Mouse (Mus musculus): ENCODE results near the gene Pparg. TPM values are rescaled to one million over a fixed set of nuclear protein-coding genes. Genes with fewer than 3 reads are reported as not detected.

Gene Pparg
- total RNA-seq, 2 experiments from 2014 or later = 7.6 to 9.5 TPM

DNA sequence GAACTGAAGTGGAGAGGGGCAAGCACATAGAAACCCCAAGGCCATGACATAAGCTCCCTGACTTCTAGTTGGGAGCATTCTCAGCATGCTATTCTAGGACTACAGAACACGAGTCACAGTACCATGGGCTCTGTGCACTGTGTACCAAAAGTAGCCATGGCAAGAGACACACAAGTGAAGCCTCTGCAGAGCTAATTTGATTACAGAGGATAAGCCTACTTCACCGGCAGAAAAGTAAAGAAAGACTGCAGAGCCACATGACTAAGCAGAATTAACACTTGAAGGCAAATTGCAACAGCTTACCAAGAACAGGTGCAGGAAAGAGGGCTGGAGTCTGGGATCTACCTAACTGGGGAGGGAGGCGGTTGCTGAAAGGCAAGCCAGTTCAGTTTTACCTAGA is 103.9 kb downstream of the Pparg start:
- no peak for DNase-seq

DNA sequence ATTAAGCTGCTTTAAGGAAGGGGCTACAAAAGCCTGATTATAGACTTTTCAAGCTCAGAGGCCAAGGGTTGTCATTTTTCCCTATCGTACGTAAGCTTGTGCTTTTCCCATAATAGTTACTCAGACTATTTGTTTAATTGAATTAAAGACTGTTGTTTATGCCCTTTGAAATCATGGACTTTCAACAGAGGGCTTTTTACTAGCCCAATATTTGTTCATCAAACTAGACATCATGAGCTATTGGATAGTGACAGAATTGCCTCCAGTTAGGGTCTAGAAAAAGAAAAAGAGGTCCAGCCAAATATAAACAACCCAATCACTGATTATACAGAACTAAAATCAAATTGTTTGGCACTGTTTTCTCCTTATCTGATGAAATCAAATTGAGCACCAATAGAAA is 104.7 kb downstream of the Pparg start:
- no peak for DNase-seq

DNA sequence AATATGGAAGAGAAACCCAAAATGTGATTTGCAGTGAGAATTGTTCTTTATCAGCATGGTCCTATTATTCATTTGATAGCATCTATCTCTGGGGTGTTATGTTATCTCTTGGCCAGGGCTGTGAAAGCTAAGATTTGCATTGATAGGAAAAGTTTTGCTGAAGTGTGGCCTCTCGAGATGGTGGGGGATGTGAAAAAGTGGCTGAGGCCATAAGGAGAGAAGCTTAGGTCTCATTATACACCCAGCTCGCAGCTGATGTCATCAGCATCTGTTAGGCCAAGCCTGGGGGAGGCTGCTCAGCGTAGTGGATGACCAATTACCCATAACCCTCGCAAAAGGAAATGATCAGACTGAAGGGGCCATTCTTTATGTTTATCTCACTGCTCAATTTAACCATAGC is 105.1 kb downstream of the Pparg start:
- DNase-seq = no peak

DNA sequence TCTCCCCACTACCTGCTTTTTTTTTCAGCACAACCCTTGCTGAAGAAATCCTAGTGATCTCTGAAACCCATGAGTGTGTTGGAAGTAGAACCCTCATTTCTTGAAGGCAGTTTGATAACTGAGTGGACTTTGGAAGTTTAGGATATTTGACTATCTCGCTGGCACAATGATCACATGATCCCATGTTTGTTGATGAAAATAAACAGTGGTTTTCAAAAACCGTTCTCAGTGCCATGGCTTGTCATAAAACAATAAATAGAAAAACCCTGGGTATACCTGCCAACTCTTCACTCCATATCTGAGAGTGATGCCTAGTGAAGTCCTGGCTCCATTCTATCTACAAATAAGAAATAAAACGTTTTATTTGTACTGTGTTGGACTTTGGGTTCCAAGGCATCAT is 105.8 kb downstream of the Pparg start:
- DNase-seq = no peak

DNA sequence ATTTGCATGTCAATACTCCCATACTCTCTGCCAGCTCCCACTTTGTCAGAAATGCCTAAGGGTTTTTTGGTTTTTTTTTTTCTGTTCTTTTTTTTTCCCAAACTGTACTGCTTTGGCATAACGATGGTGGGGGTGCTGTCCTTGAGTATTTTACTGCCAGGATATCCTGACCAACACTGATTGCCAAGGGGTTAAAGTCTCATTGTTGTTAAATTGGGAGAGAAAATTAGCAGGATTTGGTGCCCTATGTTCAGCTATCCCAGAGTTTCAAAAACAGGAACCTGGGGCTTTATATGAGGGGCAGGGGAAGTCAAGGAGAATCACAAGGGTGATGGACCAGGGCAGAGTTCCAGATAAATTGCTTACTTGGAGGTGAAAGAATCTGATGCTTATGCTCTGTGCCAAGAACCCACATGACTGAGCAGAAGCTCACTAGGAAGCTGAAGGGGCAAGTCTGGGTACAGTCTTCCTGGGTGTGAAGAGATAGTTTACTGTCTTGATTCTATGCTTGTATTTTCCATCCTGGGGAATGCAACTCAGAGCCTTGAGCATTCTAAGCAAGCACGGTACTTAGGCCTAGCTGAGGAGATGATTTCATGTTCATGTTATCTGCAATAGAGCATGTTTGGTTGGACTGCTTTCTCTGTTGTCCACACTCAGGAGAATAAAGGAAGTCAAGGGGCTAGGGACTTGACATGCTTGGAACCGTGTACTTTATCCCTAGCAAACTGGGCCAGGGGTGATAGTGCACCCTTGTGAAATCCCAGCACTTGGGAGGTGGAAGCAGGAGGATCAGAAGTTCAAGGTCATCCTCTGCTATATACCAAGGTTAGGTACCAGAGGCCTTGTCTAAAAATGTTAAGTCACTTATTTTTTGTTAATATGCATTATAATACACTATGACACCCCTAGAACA is 109.2 kb downstream of the Pparg start:
- DNase-seq = no peak

DNA sequence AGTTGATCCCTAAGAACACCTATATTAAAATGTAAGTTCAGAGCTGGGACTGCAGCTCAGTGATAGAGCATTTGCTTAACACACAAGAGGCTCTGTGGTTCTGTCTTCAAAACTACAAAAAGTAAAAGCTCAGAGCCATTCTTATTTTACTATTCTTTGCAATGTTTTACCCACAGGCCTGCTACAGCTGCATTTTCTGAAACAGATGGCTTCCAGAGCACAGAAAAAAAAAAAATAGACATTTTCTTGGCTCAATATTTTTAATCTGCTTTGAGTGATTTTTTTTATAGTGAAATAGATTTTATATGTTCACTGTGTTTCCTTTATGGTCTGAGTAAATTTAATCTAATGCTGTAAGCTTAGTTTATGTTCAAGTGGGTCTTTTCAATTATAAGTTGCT is 111.2 kb downstream of the Pparg start:
- DNase-seq = no peak

DNA sequence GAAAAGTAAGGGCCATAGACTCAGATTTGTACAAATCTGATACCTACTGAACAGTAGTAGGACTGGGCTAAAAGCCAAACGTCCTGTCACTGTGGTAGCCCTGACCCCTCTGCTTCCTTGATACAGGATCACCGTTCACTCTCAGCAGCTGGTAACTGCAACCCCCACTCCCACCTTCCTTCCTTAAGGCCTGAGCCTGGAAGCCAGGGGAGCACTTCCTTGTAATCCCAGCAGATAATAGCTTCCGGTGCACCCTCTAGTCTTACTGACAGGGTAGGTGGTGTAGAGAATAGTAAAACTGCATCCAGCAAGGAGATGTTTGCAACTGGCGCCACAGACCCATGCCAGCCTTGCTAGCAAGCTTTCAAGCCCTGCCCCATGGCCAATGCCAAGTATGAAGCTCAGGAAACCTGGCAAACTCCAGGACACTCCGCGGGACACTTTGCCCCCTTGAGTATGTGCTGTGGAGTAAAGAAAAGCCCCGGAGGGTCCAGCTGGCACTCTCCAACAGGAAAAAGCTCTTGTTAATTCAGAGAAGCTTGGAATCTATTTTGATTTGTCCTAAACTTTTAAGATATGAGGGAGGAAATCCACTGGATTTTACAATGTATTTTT is 116.4 kb downstream of the Pparg start:
- peak; percentile 15 for DNase-seq

DNA sequence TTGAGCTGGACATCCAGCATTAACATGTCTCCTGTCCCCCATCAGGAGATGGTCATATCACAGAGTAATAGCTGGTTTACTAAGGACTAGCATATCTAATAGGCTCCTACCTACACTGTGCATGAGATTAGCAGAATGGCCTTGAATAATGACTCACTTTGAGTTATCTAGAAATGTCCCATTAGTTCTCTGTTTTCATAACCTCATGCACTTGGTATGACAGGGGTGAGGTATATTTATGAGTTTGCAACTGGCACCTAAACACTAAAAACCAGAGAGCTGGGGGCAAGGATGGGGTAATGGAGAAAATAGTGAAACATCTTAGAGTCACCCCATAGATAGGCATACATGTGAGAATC is 119.2 kb downstream of the Pparg start:
- no peak for DNase-seq

DNA sequence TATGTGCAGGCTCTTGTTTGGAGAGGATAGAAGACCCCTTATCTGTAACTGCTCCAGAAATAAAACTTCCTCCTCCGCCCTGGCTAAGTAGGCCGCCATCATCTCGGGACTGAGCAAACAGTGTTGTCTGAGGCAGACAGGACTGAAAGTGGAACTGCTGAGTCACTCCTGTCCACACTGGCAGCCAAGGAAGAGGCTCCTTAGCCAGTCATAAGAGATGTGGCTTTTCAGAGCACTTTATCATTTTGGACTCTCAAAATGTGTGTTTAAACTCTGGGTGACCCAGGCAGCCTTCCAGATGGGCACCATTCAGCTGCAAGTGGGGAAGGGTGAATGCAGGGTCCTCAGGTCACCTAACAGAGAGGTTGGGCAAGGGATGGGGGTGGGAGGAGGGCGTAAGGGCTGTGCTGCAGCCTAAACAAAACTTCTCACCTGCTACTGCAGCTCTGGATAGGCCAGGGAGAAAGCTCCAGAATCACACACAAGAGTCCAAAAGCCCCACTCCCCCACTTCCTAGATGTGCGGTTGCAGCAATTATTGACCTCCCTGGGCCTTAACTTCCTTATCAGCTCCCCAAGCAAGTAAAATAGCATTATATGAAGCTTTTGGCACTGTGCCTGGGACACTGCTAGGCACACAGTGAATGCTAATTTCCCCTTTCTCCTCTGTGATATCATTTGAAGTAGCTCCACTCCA is 119.7 kb downstream of the Pparg start:
- DNase-seq = peak; percentile 55

DNA sequence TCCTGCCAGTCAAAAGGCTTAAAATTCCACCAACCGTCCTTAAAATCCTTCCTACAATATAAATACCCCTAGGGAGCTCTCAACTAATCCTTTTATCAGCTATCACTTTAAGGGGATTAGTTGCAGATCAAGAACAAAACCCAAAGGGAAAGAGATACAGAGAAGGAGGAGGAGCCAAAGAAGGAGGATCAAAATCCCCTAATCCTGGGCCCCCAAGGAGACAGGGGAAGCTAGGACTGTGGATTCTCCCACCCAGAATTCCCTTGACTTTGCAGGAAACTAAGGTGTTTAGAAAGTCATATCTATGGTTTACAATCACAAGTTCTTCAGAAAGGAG is 120.2 kb downstream of the Pparg start:
- DNase-seq = no peak

DNA sequence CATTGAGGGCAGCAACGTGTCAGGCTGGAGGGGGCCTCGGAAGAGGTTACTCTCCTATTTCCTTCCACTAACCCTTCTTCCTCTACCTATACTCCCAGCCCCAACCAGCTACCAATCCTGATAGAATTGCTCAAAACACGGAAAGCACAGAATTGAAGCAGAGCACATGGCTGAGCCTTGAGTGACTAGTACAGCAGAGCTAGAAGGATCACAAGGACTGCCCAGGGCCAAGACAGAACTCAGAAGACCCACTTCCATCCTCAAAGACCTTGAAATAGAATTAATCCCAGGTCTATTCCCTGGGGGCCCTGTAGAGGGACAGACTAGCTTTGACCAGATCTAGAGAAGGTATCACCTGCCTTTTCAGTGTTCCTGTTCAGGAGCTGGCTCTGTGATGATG is 120.9 kb downstream of the Pparg start:
- no peak for DNase-seq

DNA sequence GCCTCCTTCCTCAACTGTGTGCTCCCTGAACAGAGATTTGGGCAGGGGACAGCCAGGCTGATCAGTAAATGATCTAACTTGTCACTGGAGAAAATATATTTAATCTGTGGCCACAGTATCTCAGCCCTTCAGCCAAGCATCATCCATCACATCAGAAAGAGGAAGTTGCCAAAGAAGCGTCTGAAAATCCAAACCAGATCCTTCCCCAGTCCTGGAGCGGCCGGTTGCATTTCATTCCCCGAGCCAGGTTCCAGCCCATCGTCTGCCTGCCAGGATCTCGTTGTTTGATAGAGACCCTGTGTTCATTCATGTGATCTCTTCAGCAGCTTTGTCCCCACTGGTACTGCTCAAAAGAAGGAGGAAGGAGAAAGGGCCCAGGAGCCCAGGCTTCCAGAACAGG is 124.9 kb downstream of the Pparg start:
- no peak for DNase-seq

DNA sequence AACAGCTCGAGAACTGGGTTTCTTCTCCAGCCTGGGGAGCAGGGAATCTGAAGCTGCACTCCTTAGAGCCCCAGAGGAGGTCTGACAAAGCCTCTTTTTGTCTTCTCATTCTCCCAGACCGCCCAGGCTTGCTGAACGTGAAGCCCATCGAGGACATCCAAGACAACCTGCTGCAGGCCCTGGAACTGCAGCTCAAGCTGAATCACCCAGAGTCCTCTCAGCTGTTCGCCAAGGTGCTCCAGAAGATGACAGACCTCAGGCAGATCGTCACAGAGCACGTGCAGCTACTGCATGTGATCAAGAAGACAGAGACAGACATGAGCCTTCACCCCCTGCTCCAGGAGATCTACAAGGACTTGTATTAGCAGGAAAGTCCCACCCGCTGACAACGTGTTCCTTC is 129.1 kb downstream of the Pparg start:
- no peak for DNase-seq

DNA sequence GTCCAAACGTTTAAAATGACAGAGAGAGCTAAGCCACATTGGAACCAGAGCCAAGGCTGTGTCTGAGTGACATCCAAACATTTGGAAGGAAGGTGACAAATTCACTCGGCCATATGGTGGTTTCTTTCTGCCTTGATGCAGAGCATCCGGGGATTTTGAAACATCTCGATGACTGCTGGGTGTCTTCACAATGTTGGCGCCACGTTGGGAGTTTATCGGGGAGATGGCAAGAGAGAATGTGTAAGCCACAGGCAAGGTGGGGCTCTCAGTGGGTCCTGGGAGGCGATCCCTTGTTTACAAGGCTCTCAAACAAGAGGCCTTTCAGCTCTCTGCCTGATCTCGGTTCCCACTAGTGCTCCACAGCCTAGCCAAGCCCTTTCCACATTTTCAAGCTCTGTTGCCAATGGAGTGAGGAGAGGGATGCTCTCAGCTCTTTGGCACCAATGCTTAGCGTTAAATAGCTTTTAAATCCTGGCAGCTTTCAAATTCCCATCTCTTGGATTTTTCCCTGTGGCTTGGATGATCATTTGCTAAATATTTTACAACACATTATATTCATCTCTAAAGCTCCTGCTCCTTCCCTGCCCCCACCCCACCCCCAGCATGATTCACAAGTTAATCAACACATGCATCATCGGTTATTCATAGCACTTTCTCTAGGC is 132.3 kb downstream of the Pparg start:
- no peak for DNase-seq

DNA sequence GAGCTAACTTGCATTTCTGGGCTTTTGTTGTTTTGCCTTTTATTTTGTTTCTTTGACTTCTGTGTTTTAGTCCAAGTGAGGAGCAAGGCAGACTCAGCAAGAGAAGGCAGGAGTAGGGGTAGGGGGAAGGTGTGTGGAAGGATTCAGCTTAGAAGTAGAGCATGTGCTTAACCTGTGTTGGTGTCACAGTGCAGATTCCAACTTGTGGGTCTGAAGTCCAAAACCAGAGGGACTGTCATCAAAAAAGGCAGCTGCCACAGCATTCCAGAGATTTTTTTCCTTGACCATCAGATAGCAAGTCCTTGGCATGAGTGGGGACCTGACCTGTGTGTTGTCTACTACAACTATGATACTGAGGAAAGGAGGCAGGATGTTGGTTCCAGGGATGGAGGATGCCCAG is 133.1 kb downstream of the Pparg start:
- no peak for DNase-seq

DNA sequence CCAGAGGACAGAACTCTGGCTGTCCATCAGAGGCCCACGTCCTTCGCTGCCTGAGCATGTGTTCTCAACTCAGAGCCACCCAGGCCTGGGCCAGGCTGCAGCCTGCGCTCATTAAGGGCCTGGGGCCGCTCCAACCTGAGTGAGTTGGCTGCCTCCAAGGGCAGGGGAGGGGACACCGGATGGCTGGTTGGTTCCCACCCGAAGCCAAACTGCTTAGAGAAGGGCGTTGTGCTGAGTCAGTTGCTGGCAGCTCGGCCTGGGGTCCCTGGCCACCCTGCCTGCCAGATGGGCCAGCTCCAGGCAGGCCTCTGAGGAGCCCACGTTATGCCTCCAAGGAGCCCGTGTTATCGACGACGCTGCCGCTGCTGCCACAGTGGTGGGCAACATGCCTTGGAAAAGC is 138.8 kb downstream of the Pparg start:
- DNase-seq = peak; percentile 50

DNA sequence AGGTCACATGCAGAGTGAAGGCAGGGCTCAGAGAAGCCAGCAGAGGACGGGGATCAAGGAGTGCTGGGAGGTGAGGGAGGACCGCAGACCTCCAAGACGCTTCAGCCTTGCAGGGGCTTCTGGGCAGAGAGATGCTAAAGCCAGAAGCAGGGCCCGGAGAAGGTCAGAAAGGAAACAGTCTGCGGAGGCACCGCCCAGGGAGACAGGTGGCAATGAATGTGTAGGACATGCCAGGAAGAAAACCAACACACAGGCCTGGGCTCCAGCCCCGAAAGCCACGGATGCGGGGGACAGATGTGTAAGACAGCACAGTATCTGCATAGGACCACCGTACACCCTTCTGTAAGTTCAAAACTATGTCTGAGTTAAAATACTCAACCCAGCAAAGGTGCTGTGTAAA is 139.5 kb downstream of the Pparg start:
- no peak for DNase-seq

DNA sequence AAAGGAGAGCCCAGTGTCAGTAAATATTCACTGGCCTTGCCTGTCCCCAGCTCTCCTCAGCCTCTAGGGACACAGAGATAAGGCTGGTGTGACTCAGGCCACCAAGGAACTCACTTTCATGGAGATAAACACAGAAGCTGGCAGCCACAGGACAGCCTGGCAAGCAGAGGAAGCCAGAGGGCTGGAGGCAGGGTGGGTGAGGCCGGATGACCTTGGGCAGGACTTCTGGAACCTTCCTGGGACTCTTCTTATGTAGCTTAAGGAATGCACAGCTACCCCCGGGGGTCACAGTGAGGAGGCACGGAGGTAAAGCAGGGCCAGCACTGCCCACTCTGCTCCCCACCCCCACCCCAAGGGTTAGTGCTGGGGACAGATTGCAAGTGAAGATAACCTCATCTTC is 140.4 kb downstream of the Pparg start:
- peak; percentile 47 for DNase-seq

DNA sequence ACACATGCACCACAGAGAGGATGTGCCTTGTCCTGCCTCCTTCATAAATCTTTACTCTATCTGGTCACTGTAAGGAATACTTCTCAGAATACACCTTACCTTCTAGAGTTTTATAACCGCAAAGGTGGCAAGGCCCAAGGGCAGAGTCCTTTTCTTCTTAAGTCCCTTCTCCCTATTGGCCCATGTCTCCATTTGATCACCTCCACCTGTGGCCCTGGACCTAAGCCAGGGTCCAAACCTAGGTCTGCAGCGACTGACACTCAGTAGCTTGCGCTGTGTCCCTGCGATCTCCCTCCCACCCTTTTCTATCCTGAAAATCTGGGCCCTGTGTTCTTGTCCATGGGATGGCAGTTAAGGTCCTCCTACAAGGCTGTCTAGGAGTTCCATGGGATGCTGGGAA is 142.3 kb downstream of the Pparg start:
- DNase-seq = no peak

DNA sequence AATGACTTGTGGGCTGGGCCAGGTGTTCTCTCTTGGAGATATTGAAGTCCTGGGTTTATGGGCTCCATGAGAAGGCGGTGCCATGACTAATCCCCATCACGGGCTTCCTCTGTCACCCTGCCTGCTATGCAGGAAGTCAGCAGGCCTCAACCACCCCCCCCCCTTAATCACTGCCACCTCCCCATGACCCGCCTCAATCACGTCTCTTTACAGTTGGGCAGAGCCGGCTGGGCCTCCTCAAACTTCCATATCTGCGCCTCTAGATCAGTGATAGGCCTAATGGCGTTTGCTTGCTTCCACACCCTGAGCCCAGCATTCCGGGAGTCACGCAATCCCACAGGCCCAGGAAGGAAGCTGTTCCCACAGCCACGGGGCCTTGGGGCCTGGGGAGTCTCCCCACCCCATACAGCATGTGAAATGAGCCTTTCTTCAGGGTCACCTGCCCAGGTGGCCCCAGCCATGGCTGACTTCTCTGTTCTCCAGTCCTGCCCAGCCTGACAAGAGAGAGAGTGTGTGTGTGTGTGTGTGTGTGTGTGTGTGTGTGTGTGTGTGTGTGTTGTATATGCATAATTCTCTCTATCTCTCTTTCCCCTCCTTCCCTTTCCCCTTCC is 142.9 kb downstream of the Pparg start:
- DNase-seq = no peak

DNA sequence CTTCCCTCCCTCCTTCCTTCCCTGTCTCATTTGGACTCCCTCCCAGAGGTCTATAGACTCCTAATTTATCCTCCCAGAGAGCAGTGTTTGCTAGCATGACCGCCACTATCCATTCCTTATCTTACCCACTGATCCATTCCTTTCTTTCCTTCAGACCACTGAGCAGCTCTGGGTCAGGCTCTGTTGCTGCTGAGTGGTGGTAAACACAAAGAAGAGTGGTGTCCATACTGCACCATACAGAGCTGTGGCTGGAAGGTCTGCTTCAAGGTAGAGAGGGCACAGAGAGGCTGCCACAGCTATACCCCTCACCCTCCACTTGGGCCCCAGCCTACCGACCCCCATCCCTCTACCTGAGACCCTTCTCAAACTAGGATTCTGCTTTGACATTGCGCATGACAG is 143.4 kb downstream of the Pparg start:
- DNase-seq = no peak

DNA sequence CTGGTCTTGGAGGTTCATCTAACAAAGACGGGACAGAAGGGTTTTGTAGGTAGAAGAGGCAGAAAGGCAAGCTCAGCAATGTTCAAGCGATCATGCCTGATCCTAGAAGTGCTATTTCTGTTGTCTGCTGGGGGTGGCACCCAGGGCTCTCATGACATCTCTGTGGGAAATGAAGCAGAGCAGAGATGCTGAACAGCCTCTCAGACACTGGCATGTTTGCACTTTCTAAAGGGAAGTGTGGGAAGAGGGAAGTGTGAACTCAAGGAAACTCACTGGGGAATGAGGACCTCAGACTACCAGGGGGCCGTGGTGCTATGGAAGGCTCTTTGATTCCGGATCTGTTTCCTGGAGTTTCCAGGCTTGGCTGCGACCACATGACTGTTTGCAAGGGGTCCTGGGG is 144.2 kb downstream of the Pparg start:
- DNase-seq = no peak

DNA sequence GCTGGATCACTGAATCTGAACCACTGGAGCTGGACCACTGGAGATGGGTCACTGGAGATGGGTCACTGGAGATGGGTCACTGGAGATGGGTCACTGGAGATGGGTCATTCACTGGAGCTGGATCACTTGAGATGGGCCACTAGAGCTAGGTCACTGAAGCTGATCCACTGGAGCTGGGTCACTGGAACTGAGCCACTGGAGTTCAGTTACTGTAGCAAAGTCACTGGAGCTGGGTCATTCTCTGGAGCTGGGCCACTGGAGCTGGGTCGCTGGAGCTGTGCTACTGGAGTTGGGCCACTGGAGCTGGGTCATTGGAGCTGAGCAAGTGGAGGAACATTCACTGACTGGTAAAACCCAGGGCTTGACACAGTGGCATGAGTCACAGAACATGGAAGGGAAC is 145.7 kb downstream of the Pparg start:
- DNase-seq = no peak
